Mouse (Mus musculus) monocyte, adult 2 months (primary cell): Measurements from ENCODE around the gene Nicn1.

ENCODE experiments used
- DNase-seq, 2 experiments: peaks; one replicate each; pipeline ENCODE4 v3.0.0; 2022; ENCODE audit warnings: low spot score in 2 of 2, low read depth in 1 of 2

Nicn1 gene

GRCm38 (mm10) chr9:108337848-108338550 is 47.8 kb downstream of the Nicn1 start:
- DNase-seq, result no peak

- no peak for DNase-seq
These were observed 48.3 kb downstream of the Nicn1 start for GRCm38 (mm10) chr9:108338551-108338885.

- DNase-seq, result peak; percentile 93 to 99
These were observed 48.9 kb downstream of the Nicn1 start, which contains the start of gene Gpx1 for GRCm38 (mm10) chr9:108338886-108339781. TSS of gene Gpx1 (plus strand) at chr9:108338903.

- DNase-seq, result no peak
These were observed 49.6 kb downstream of the Nicn1 start for GRCm38 (mm10) chr9:108339886-108340257.

- DNase-seq, result peak; percentile 68 to 72
These were observed 50.3 kb downstream of the Nicn1 start for GRCm38 (mm10) chr9:108340258-108341138.

- no peak for DNase-seq
These were observed 50.9 kb downstream of the Nicn1 start for GRCm38 (mm10) chr9:108341139-108341475.

GRCm38 (mm10) chr9:108341801-108342200 is 51.6 kb downstream of the Nicn1 start:
- DNase-seq, result no peak

GRCm38 (mm10) chr9:108342301-108342831 is 52.1 kb downstream of the Nicn1 start:
- peak; percentile 31 for DNase-seq

GRCm38 (mm10) chr9:108343331-108343730 is 53.1 kb downstream of the Nicn1 start:
- no peak for DNase-seq

GRCm38 (mm10) chr9:108343835-108344234 is 53.6 kb downstream of the Nicn1 start:
- DNase-seq, result no peak

GRCm38 (mm10) chr9:108344471-108344870 is 54.2 kb downstream of the Nicn1 start:
- DNase-seq, result no peak
